Mouse (Mus musculus): ENCODE measurements around the gene Fam107b.

Gene Fam107b

DNA sequence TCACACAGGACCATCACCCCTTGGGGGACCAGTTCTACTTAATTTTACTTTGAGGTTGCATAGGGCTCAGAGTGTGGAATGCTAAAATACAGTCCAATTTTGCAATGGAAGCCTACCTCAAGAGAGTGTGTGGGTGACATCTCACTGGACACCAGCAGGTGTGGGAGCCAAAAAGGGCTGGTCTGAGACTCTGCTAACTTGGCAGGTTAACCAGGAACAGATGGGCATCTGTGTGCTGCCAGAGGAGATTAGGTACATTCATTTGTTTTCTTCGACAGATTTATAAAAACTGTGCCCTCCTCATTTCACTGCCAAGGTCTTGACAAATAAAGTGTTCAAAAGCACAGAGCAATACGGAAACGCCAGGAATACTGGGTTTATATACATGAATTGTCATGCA is 32.3 kb downstream of the Fam107b start:
- in situ Hi-C loops (cut with MboI; ENCODE audit: unreplicated experiment in 2 of 2): no loop called here

- in situ Hi-C loops (cut with MboI; ENCODE audit: unreplicated experiment in 2 of 2): no loop called here
Measured at GRCm38 (mm10) chr2:3603181-3603580, 32.9 kb downstream of the Fam107b start.

DNA sequence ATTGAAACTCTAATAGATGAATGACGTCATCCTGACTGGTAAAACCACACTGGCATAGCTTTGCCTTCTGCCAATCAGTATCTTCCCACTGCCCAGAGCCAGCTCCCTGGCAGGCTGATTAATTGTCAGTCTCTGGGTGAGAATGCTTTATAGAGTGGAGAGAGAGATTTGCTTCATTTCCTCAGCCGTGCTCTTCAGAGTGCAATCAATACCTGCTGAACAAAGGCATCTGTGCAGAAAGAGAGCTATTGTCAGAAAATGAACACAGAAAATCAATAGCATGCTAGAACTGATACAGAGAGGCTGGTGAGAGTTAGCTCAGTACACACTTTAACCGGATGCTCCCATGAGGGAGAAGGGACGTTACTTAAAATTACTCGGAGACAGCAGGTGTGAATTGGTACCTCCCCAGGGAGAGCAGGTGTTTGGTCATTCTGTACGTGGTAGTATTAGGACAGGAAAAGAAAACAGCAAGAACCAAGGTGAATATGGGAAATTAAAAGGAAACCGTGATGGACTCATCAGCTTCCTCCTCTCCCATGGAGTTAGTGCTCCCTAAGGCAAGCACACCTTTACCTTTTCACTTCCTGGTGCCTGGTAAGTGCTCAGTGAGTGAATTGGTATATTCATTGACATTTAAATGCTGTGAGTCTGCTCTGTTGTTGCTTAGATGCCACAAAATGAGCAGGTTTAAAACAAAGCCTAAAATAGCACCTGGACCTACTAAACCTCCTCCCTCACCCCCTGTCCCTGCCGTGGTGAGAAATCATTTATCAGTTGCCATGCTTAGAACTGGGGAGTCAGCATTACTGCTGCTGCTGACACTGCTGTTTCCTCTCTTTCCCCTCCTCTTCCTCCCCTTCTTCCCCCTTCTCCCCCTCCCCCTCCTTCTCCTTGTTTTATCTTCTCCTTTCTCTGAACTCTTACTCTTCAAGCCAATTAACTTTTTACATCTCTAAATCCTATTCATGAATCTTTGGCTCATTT is 38.9 kb downstream of the Fam107b start:
- in situ Hi-C loops (cut with MboI; ENCODE audit: unreplicated experiment in 2 of 2): no loop called here

DNA sequence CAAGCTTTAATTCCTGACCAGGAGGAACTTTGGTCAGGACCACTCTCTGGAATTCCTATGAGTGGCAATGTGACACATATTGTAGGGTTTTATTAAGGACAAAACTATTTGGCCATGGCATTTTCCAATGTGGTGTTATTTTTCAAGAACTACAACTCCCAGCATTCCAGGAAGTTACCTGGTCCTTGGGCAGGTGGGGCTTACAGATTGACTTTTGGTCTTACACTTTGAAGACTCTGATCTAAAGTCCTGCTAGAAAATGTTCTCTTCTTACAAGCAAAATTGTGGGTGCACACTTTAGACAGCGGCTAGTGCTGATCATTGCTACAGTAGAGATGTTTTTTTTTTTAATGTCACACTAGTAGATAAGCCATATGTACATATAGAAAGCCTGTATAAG is 48.2 kb downstream of the Fam107b start:
- in situ Hi-C loops (cut with MboI; ENCODE audit: unreplicated experiment in 2 of 2): no loop called here

DNA sequence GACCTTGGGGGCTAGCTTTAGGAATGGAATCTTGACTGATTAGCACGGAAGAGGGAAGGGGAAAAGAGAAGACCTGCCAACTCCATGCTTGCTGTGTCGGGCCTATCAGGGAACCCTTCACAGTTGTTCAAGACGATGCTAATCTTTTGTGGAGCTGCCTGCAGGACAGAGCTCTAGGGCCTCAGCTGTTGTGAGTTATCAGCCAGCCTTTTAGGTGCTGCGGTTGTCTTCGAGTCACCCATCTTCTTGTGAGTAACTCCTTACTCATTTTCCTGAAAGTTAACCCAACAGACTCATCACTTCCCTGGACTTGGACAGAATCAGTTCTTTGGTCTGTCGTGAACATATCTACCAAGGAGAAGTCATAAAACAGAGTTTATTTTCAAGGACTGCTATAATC is 51.3 kb downstream of the Fam107b start:
- in situ Hi-C loops (cut with MboI; ENCODE audit: unreplicated experiment in 2 of 2): no loop called here

DNA sequence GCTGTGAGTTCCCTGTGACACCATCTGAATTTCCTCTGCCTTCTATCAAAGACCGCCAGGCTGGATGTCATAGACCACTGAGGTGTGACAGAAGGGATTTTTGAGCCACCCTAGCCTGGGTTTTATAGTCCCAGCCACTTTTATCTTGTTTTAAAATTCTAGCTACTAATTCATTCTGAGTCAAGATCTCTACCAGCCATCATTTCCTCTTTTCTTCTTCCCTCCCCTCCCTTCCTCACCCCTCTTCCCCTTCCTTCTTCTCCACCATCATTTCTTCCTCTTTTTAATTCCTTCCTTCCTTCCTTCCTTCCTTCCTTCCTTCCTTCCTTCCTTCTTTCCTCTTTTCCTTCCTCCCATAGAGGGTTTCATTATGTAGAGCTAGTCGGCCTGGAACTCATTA is 51.9 kb downstream of the Fam107b start:
- in situ Hi-C loops (cut with MboI; ENCODE audit: unreplicated experiment in 2 of 2): no loop called here

GRCm38 (mm10) chr2:3623207-3623980 is 53.1 kb downstream of the Fam107b start:
- in situ Hi-C loops (cut with MboI; ENCODE audit: unreplicated experiment in 2 of 2): no loop called here

DNA sequence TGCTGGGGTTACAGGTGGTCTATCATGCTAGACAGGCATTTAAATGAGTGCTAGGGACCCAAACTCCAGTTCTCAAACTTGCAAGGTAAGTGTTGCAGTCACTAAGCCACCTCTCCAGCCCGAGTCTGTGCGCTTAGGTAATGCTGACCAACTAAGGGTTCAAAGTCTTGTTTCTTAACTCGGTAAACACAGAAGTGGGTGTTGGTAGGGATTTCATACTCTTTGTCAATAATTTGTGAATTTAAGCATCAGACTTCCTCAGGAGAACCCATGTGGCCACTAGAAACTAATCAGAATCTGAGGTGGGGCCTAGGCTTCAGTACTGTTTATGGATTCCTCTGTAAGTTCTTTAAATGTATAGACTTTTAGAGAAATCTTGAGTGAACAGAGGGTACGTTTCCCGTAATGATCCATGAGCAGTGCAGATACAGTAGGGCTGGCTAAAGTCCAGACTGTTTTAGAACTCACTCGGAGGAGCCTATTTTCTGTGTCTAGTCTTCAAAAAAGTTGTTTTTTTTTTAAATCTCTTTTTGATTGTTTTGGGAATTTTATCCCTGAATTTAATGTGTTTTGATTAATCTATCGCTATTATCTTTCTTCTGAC is 53.8 kb downstream of the Fam107b start:
- in situ Hi-C loops (cut with MboI; ENCODE audit: unreplicated experiment in 2 of 2): no loop called here

GRCm38 (mm10) chr2:3629096-3629495 is 58.8 kb downstream of the Fam107b start:
- in situ Hi-C loops (cut with MboI; ENCODE audit: unreplicated experiment in 2 of 2): loop anchor here (5.0 kb wide), 2 partner anchors 133 to 138 kb away; no protein-coding TSS in a partner anchor

DNA sequence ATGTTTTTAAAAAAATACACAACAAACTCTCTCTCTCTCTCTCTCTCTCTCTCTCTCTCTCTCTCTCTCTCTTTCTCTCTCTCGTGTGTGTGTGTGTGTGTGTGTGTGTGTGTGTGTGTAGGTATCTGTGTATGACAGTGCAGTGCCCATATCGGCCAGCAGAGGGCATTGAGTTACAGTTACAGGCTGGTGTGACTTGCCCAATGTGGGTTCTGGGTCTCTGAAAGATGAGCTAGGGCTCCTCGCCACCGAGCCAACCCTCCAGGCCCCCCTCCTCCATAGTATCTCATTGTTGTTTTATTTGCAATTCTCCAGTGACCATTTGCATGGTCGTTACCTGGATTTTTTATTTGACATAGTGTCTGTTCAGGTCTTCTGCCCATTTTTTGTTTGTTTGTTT is 59.5 kb downstream of the Fam107b start:
- in situ Hi-C loops (cut with MboI; ENCODE audit: unreplicated experiment in 2 of 2): loop anchor here (5.0 kb wide), 2 partner anchors 133 to 138 kb away; no protein-coding TSS in a partner anchor

- in situ Hi-C loops (cut with MboI; ENCODE audit: unreplicated experiment in 2 of 2): no loop called here
Measured at GRCm38 (mm10) chr2:3630769-3631477, 60.6 kb downstream of the Fam107b start.

DNA sequence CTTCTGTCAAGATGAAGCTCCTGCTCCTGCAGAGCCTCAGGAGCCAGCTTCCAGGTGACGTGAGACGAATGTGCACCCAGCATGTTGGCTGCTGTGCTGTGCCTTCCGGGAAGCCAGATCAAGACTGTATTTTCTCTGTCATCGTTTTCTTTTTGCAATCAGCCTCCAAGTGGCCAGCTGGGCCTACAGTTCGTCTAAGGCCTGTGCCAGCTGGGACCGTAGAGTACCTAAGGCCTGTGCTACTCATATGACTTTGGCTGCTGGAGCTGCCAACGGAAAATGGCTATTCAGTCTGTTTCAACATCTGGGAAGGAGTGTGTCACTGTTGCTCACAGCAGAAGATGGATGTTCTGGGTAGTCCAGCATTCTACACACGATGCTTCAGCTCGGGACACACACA is 62.8 kb downstream of the Fam107b start:
- in situ Hi-C loops (cut with MboI; ENCODE audit: unreplicated experiment in 2 of 2): no loop called here

DNA sequence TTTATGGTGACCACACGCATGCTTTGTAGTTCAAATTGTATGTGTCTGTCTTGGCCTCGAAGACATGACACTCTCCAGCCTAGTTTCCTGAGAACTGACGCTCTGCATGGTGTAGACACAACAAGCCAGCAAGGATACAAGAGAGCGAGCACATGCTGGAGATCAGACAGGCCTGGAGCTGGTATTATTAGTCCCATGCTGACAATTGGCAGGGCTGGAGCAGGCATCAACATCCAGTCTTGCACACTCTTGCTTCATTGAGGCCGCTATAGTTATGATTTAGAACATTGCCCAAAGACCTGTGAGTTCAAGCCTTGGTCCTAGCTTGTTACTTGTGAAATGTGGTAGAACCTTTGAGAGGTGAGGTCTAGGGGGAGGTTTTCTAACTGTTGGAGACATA is 66.5 kb downstream of the Fam107b start:
- in situ Hi-C loops (cut with MboI; ENCODE audit: unreplicated experiment in 2 of 2): no loop called here

GRCm38 (mm10) chr2:3641001-3641770 is 70.9 kb downstream of the Fam107b start:
- in situ Hi-C loops (cut with MboI; ENCODE audit: unreplicated experiment in 2 of 2): no loop called here

DNA sequence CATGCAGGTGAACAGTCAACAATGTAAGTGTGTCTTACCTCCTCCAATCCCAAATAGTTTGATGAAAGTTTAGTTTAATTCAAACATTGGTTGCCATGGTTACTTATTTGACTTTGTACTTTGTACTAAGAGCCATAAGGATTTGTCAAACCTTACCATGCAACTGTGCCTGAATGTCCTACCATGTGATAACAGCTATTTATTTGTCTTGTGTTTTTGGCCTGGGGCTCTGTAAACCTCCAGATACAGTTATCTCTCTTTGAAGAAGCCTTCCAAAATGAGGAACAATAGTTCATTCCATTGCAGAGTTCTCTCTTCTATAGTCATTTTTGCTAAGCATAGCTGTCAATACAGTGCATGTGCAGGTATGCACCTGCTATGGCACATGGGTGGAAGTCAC is 72.7 kb downstream of the Fam107b start:
- in situ Hi-C loops (cut with MboI; ENCODE audit: unreplicated experiment in 2 of 2): no loop called here

DNA sequence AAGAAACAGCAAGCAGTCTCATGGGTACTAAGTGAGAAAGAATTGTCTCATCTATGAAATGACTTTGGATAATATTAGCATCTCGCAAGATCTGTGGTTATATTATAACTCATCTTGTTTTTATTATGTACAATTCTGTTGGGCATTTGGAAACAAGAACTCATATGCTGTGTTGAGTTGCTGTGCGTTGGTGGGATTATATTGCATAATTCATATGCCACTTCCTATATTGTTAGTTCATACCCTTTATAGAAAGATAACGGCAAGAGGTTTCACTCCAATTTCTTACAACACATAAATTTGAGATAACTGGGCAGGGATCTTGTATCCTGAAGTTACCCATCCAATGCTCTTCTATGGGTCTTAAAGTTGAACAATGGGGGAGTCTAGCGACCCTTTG is 75.5 kb downstream of the Fam107b start:
- in situ Hi-C loops (cut with MboI; ENCODE audit: unreplicated experiment in 2 of 2): no loop called here

GRCm38 (mm10) chr2:3649171-3649570 is 78.9 kb downstream of the Fam107b start:
- in situ Hi-C loops (cut with MboI; ENCODE audit: unreplicated experiment in 2 of 2): no loop called here

DNA sequence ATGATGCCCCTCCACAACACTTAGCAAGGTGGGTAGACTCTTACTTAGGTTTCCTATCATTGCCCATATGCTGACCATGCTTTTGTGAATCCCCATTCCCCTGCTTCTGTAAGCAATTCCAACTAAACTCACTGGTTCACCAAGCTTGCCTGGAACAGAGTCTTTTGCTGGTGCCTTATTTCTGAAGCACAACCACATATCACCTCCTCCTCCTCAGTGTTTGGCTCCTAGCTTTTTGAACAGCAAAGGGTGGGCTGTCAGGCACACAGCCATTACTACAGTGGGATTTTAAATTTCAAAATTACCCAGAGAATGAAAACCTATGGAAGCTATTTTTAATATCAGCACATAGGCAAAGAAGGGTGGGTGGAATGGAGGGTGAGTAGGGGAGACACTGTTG is 84.3 kb downstream of the Fam107b start:
- in situ Hi-C loops (cut with MboI; ENCODE audit: unreplicated experiment in 2 of 2): loop anchor here in 1 of 2 experiments (10.0 kb wide), 1 partner anchor 230 kb away; the partner anchor contains the start of genes Dclre1c and Meig1

DNA sequence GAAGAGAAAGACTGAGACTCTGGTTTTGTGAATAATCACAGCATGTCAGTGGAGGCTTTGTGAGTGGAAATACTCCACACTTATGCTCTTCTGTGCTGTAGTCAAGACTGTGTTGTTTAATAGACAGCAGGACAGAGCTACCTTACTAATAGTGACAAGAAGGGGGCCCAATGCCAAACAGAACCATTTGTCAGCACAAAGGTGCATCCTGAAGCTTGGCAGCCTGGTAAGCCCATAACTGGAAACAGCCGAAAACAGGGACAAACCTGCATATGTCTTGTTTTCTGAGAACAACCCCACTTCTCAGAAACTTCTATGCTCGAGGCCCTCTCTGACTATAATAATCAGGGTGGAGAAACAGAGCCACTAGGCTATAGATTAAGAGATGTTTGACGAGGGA is 85.8 kb downstream of the Fam107b start:
- in situ Hi-C loops (cut with MboI; ENCODE audit: unreplicated experiment in 2 of 2): loop anchor here in 1 of 2 experiments (10.0 kb wide), 1 partner anchor 231 kb away; the partner anchor contains the start of genes Dclre1c and Meig1

Data from v-Abl transformed pro-B cells (cell line).